Mouse (Mus musculus): ENCODE measurements at regions not wholly inside any gene's neighbourhood (a gene's known extent, or its start where the extent isn't known, plus 50 kb on each side); places are given as distances from the start of the nearest gene placed in this dataset.
"Not testable (repeated sequence)": the region's sequence is repeated elsewhere in the genome, so short reads cannot be mapped to it uniquely, and the experiment has no call there.

DNA sequence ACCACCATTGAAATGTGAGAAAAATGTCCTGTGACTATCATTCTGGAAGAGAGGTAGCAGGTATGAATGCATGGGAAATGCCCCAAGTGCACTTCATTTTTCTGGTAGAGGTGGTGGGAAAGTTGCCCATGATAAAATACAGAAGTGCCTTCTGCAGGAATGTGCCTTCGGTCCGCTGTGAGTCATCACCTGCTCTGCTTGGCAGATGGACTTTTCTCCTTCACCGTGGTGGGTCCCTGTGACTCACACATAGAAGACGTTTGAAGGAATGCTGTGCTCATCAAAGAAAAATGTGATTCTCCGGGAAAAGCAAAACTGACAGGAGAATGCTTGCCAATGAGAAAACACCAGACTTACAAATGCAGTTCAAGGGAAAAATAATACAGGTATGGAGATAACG lies 126.8 kb downstream of the Tnfsf18 start:
- DNase-seq (ENCODE audit: low spot score in 2 of 2), result peak; percentile 37 to 52

DNA sequence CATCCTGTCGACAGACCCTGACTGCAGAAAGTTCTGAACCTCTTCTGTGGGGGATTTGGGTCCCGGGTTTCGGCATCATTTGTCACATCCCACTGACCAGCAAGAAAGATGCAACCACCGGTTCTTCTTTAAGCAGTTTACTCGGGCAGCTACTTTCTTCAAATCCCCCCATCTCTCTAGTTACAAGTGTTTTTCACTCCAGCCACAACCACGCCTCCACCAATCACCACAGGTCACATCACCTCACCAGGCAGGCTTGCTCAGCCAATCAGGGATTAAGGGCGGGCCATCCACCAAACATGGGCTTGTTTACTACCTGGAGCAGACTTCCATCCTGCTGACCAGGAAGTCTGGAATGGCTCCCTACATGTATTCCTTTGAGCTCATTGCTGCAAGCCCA lies 119.6 kb downstream of the Tnfsf18 start:
- not testable (repeated sequence) for DNase-seq (ENCODE audit: low spot score in 2 of 2)

DNA sequence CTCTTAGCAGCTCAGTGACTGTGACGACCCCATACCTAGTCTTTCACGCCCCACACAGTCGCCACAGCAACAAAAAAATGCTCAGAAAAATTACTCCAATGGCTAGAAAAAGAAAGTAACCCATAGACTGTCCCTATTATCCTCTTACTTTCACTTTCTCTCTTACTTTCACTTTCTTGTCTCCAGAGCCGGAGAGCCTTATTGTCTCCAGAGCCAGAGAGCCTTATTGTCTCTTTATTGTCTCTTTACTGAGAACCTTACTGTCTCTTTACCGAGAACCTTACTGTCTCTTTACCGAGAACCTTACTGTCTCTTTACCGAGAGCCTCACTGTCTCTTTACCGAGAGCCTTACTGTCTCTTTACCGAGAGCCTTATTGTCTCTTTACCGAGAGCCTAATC lies 119.2 kb downstream of the Tnfsf18 start:
- DNase-seq (ENCODE audit: low spot score in 2 of 2), result not testable (repeated sequence)

DNA sequence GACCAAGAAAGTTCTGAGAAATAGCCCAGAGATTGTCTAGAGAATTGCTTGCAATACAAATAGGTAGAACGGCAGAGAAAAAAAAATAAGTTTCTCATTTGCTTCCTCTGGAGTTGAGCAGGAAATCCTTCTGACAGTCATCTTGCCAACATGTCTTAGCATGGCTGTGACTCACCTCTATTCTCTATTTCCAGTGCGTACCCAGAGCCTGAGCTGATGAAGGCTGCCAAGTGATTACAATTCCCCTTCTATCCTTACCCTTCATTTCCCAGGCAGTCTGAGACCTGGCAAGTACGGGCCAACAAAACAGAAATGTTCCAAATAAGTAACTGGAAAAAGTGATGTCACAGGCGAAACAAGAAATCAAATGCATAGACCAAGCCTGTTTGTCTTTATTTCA lies 113.0 kb downstream of the Tnfsf18 start:
- no peak for DNase-seq (ENCODE audit: low spot score in 2 of 2)

DNA sequence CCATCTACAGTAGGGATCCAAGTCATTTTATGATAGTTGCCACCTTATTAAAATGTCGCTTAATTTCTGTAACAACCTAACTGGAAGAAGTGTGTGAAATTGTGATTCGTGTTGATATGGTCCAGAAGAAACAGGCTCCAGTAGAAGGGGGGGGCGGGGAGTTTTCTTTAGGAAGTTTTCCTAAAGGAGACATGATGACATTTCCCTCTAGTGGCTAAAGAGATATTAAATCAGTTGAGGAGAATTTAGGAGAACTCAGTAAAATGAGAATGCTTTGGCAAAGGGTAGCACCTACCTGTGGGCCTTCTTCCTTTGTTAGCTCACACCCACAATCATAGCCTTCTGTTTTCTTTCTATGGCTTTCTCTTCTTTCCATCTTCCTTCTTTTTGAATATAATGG lies 107.7 kb downstream of the Tnfsf18 start:
- no peak for DNase-seq (ENCODE audit: low spot score in 2 of 2)

DNA sequence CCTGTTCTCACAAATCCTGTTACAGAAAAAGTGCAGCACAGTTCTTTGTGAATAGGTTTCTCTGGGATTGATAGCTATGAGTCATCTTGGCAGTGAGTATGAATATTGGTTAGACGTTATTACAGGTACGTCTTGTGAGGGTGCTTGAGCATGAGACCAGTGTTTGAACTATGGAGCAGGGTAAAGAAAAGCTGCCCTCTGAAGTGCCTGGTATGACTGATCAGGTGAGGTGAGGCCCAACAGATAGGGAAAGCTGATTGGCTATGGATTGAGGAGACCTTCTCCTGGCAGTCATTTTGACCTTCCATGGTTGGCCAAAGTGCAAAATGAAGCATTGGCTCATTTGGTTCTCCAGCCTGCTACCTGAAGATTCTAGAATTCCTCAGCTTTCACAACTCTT lies 106.7 kb downstream of the Tnfsf18 start:
- DNase-seq (ENCODE audit: low spot score in 2 of 2), result no peak

DNA sequence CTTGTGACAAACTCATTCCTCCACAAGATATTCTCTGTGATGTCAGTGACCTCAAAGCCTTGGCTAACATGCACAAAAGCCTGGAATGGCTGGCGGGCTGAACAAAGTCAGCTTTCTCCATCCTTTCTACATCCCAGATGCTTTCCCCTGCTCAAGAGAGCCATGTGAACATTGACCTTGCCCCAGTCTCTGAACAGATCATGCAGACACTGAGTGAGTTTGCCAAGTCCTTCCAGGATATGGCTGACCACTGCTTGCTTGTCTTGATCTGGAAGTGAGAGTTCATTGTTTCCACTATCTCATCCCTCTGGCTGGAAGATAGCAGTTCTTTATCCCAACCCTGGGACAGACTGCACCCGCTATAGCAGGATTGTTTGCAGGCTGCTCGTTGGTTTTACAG lies 103.7 kb downstream of the Tnfsf18 start:
- no peak for DNase-seq (ENCODE audit: low spot score in 2 of 2)

DNA sequence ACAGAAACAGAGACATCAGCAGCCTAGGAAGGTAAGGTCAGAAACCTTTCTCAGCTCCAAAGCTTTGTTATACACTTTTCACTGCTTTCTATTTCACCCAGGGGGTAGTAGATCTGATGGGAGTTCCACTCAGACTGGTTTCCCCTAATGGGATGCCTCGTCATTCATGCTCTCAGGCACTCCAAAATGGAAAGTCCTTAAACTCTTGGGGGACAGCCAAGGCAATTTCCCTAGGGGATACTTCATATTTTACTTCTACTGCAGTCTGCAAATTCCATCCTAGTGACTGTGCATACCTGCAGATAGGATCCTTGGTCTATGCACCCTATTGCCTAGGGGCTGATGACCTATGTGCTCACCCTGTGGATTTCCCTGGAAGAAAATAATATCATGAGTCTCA lies 82.1 kb downstream of the Tnfsf18 start:
- no peak for DNase-seq (ENCODE audit: low spot score in 2 of 2)

DNA sequence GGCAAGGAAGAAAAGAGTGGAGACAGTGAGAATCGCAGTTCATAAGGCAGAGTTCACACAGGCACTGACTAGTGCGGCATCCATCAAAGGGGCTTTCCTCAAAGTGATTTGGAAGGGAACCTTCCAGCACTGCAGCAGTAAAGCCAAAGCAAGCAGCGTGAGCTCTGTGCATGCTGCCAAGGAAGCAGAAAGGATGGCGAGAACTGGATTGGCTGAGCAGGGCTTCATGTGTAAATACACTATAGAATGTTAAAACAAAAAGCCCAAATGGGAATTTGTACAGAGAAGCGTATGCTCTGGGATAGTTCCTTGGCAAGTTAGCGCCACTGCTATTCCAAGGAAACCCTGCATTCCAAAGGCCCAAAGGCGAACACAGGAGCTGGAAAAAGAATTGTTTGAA lies 81.5 kb downstream of the Tnfsf18 start:
- peak in 1 of 2 experiments; percentile 1 for DNase-seq (ENCODE audit: low spot score in 2 of 2)

DNA sequence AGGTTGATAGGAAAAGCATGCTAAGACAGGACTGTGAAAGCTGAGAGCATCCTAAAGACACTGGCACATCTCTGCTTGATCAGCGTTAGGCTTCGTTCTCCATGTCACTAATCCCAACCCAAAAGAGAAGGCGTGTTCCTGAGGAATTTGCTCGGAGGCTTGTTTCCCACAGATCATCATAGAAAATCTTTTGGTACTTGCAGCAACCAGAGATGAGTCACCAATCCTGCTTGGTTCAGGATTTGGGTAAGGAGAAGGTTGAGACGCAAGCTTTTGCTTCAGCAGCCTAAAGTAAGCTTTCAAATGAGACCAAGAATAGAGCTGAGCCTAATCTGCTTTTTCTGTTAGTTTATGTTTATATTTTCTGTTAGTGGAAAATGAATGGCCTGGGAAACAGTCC lies 80.7 kb downstream of the Tnfsf18 start:
- peak in 1 of 2 experiments; percentile 6 for DNase-seq (ENCODE audit: low spot score in 2 of 2)

DNA sequence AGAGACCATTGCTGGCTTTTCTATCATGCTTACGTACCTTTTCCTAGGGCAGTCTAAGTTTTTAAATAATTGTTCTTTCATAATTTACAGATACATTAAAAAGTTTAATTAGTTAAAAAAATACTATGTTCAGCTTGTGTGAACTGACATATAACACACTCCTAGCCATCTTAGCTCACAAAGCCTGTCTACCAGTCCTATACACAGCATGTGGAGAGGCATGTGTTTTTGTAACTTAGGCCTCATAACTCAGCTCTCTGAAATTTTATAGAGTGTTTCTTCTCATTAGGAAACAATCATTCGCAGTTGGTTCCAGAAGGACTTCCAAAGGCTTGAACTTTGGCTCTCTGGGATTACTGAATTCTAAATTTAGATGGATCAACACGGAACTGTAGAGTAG lies 76.3 kb downstream of the Tnfsf18 start:
- no peak for DNase-seq (ENCODE audit: low spot score in 2 of 2)

DNA sequence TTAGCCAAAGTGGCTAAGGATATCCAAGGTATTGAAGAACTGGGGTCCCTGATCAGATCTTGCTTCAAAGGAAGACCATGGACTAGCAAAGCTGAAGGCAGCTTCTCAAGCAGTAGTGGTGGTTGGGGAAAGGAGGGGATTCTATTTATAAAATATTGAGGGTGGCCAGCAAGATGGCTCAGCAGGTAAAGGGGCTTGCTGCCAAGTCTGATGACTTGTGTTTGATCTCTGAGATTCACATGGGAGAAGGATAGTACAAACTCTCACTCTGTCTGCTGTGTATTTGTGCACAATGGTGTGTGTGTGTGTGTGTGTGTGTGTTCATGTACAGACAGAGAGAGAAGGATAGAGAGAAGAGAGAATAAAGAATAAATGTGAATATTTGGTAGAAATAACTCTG lies 73.4 kb downstream of the Tnfsf18 start:
- DNase-seq (ENCODE audit: low spot score in 2 of 2), result no peak

DNA sequence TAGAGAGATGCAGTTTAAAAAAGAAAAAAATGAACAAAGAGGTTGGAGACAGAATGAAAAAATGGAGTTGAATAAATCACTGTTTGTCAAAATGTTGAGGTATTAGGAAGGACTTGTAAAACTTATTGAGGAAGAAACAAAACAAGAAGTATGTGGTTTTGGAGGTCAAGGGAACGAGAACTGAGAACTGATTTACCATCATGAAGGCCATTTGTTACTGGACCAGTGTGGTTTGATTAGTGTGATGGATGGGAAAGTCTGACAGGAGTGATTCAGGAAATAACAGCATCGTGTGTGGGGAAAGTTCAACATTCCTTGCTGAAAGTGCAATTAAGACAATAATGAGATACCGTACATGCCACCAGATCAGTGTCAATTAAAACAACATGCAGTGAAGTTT lies 65.9 kb downstream of the Tnfsf18 start:
- no peak for DNase-seq (ENCODE audit: low spot score in 2 of 2)
